Mouse (Mus musculus) lung, adult 2 months (tissue): ENCODE measurements at regions not wholly inside any gene's neighbourhood (a gene's known extent, or its start where the extent isn't known, plus 50 kb on each side); places are given as distances from the start of the nearest gene placed in this dataset.

Experiments
- CTCF ChIP-seq: fragments of 200-500 bp; IDR thresholded peaks from 2 replicates; pipeline ENCODE4 v1.5.1; 2011; ENCODE audit warnings: mild to moderate bottlenecking, low read length, control low read depth; ENCODE audit not compliant: insufficient read depth
- POLR2A ChIP-seq: fragments of 200-500 bp; IDR thresholded peaks from 2 replicates; pipeline ENCODE4 v1.6.1; 2011; ENCODE audit warnings: low read depth, mild to moderate bottlenecking, control low read depth, low read length, borderline replicate concordance; ENCODE audit errors: extremely low read depth

DNA sequence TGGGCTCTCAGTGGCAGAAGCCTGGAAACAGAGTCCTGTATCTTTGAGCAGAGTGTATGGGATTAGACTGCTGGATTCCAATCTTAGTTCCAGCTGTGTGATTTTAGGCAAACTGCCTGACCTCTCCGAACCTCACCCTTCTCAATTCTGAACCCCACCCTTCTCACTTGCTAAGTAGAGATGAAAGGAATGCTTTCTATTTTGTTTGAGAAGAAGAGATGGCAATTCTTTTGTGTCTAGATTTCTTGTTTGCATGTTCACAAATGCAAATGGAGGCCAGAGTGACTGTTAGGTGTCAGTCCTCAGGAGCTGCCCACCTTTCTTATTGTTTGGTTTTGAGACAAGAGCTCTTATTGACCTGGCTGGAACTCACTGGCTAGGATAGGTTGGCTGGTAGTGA is 561.1 kb downstream of the 1810013L24Rik start:
- TF ChIP-seq POLR2A, result no peak
- no peak for TF ChIP-seq CTCF
